Mouse (Mus musculus): ENCODE data around the gene Dedd. TPM values are rescaled to one million over a fixed set of nuclear protein-coding genes. Genes with fewer than 3 reads are reported as not detected.
A peak's percentile ranks its signal among the peaks of the same experiment; 100 is the strongest.
"Not testable (repeated sequence)": the region's sequence is repeated elsewhere in the genome, so short reads cannot be mapped to it uniquely, and the experiment has no call there.

Gene Dedd
- polyA plus RNA-seq, 1 experiment from 2014 or later = 44.5 TPM

GRCm38 (mm10) chr1:171322012-171322411 is 6.9 kb upstream of the Dedd start:
- WGBS = 85% methylated on average over 1 of the region's 1 CpGs
- Histone ChIP-seq H3K9ac (no peak overlapping the region), H3K4me1 (replicated peaks) (peaks cover 3% of the 10 kb centered on the region; the same call in 1 of the 2 replicates), H3K27me3 (replicated peaks) (no peaks in the 10 kb centered on the region), H3K4me3 (replicated peaks) (no peak overlapping the region), H3K27ac (no peak overlapping the region), H3K9me3 (no peaks in the 10 kb centered on the region), H3K4me2 (replicated peaks) (no peak overlapping the region), H3K36me3 (no peaks in the 10 kb centered on the region)
- peak; percentile 60 for ATAC-seq

GRCm38 (mm10) chr1:171325571-171325970 is 3.4 kb upstream of the Dedd start:
- Histone ChIP-seq H3K4me3 (replicated peaks) (no peak overlapping the region), H3K9me3 (no peaks in the 10 kb centered on the region), H3K36me3 (no peaks in the 10 kb centered on the region), H3K27ac (no peak overlapping the region), H3K4me1 (replicated peaks) (peaks cover 11% of the 10 kb centered on the region; the same call in 1 of the 2 replicates), H3K4me2 (replicated peaks) (no peak overlapping the region), H3K27me3 (replicated peaks) (no peaks in the 10 kb centered on the region), H3K9ac (no peak overlapping the region)
- WGBS = 76% methylated on average over 2 of the region's 2 CpGs
- no peak for ATAC-seq

DNA sequence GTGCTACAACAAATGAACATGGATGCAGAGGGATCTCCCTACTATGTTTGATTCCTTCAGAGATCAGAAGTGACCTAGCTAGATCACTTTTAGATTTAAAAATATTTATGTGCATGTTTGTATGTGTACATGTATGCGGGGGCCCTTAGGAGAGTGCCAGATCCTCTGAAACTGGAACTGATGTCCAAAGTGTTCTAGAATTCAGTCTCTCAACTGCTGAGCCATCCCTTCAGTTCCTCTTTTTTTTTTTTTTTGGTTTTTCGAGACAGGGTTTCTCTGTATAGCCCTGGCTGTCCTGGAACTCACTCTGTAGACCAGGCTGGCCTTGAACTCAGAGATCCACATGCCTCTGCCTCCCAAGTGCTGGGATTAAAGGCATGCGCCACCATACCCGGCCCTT is 2.4 kb upstream of the Dedd start:
- H3K27ac ChIP-seq; H3K4me3 ChIP-seq (replicated peaks); H3K9me3 ChIP-seq; H3K36me3 ChIP-seq; H3K9ac ChIP-seq; ATAC-seq; H3K27me3 ChIP-seq (replicated peaks); H3K4me2 ChIP-seq (replicated peaks): not testable (repeated sequence)
- WGBS = 80% methylated on average over 4 of the region's 4 CpGs
- H3K4me1 ChIP-seq (replicated peaks) = peaks cover 14% of the 10 kb centered on the region; the same call in 1 of the 2 replicates

- 24% methylated on average over 9 of the region's 9 CpGs for WGBS
- Histone ChIP-seq H3K27ac (peak overlapping the region; percentile 99), H3K36me3 (no peaks in the 10 kb centered on the region), H3K27me3 (replicated peaks) (no peaks in the 10 kb centered on the region), H3K9ac (peak overlapping the region; percentile 95), H3K4me3 (replicated peaks) (peak overlapping the region; percentile 93), H3K4me2 (replicated peaks) (peak overlapping the region; percentile 77), H3K4me1 (replicated peaks) (peaks cover 16% of the 10 kb centered on the region; the same call in 1 of the 2 replicates), H3K9me3 (no peaks in the 10 kb centered on the region)
- no peak for ATAC-seq
These were observed 701 bp upstream of the Dedd start for GRCm38 (mm10) chr1:171328244-171328643.

DNA sequence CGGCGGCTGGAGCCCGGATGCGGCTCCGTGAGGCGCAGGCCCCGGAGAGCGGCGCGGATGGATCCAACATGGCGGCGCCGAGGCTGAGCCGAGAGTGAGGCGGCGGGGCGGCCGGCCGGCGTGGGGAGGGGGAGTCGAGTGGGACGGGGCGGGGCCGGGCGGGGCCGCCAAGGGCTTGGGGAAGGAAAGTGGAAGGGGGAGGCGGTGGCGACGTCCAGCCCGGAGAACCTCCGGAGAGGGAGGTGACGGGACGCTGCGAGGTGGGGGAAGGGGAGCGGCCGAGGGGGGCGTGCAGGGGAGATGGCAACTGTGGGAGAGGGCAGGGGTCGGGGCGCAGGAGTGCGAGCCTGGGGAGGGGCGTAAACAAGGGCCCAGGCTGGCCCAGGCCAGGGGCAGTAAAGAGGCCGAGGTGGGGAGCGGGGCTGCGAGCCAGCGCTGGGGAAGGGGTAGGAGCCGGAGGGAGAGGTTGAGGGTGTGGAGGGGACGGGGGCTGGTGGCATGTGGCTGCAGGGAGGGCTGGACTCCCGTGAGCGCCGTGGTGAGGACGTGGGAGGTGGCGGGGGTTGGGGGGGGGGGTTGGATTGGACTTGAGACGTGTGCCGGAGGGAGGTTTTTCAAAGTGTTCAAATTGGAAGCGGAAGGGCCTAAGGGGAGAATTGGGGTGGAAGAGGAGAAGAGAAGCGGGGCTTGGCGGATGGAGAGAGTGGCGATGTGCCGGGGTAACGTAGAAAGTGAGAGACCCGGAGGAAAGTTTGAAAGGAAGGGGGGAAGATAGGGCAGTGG is 679 bp downstream of the Dedd start:
- Histone ChIP-seq H3K27ac (peak overlapping the region; percentile 99), H3K27me3 (replicated peaks) (no peaks in the 10 kb centered on the region), H3K4me1 (replicated peaks) (peaks cover 16% of the 10 kb centered on the region; the same call in 1 of the 2 replicates), H3K4me2 (replicated peaks) (peak overlapping the region; percentile 76), H3K9me3 (no peaks in the 10 kb centered on the region), H3K36me3 (no peaks in the 10 kb centered on the region), H3K4me3 (replicated peaks) (peak overlapping the region; percentile 93), H3K9ac (peak overlapping the region; percentile 95)
- WGBS = under 1% methylated on average over 58 of the region's 61 CpGs
- peak; percentile 89 for ATAC-seq

DNA sequence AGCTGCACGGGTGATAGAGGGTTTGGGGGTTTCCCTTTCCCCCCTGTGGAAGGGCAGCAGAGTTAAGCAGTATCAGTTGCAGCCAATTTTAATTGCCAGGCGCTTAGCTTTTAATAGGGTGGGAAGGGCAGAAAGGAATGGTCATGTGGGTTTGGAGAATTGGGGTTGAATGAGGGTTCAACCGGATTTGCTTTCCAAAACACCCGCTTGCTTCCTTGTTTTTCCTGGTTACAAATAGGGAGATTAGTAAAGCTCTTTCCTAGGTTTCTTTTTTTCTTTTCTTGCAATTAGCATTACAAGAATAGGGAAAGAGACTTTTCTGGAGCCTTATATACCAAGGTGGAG is 1.2 kb downstream of the Dedd start:
- ATAC-seq = no peak
- Histone ChIP-seq H3K9me3 (no peaks in the 10 kb centered on the region), H3K27ac (peak overlapping the region; percentile 99), H3K4me3 (replicated peaks) (peak overlapping the region; percentile 93), H3K9ac (peak overlapping the region; percentile 95), H3K4me1 (replicated peaks) (peaks cover 16% of the 10 kb centered on the region; the same call in 1 of the 2 replicates), H3K36me3 (no peaks in the 10 kb centered on the region), H3K27me3 (replicated peaks) (no peaks in the 10 kb centered on the region), H3K4me2 (replicated peaks) (peak overlapping the region; percentile 76)
- 0% methylated on average over 4 of the region's 4 CpGs for WGBS

DNA sequence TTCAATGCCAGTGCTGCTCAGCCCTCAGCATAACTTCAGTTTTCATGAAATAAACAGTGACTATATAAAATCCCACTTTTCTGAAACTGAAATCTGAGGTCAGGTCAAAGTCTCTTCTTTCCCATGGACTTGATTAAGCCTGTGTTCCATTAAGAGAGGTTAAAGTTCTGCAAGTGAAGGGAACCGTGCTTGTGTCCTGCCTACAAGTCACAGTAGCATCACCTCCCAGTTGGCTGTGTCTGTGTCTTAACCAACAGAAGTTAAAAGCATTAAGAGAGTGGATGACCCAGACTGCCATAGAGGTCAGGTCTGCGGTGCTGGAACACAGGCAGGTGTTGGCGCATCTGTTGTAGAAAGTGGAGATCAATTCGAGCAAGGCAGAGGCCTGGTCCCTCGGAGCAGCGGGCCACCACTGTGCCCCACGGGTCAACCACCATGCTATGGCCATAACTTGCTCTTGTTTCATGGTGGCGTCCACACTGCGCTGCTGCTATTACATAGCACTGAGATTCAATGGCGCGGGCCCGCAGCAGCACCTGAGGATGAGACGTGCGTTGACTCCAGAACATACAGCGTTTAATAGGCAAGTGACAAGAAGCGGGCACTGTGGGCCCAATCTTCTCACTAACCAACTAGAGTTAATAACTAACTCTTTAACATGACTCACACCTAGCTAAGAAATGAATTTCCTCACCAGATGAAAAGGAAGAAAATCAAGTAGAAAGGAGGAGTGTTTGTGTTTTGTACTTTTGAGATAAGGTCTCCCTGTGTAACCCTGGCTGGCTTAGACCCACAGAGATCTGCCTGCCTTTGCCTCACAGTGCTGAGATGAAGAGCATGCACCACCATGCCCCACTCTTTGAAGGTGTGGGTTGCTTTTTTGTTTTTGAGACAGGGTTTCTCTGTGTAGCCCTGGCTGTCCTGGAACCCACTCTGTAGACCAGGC is 13.6 kb downstream of the Dedd start:
- Histone ChIP-seq H3K9ac (no peak overlapping the region), H3K27ac (no peak overlapping the region), H3K27me3 (replicated peaks) (no peaks in the 10 kb centered on the region), H3K9me3 (no peaks in the 10 kb centered on the region), H3K4me1 (replicated peaks) (peaks cover 9% of the 10 kb centered on the region; the same call in 1 of the 2 replicates), H3K4me2 (replicated peaks) (no peak overlapping the region), H3K4me3 (replicated peaks) (no peak overlapping the region), H3K36me3 (peaks cover 29% of the 10 kb centered on the region)
- WGBS = 86% methylated on average over 16 of the region's 16 CpGs
- no peak for ATAC-seq

- H3K4me2 ChIP-seq (replicated peaks) = peak overlapping the region; percentile 79
- no peaks in the 10 kb centered on the region for H3K9me3 ChIP-seq
- 0 out of 2 replicates have a peak, but pooled peaks have one; percentile 18 for ATAC-seq
- H3K27ac ChIP-seq = no peak overlapping the region
- peak overlapping the region; percentile 75; the same call in 1 of the 2 replicates for H3K4me3 ChIP-seq (replicated peaks)
- no peaks in the 10 kb centered on the region for H3K27me3 ChIP-seq (replicated peaks)
- H3K36me3 ChIP-seq = peaks cover 18% of the 10 kb centered on the region
- 73% methylated on average over 9 of the region's 9 CpGs for WGBS
- no peak overlapping the region for H3K9ac ChIP-seq
- peaks cover 9% of the 10 kb centered on the region; the same call in 1 of the 2 replicates for H3K4me1 ChIP-seq (replicated peaks)
These were observed 15.2 kb downstream of the Dedd start for GRCm38 (mm10) chr1:171343922-171344677.

GRCm38 (mm10) chr1:171344715-171345114 is 15.8 kb downstream of the Dedd start:
- 70% methylated on average over 9 of the region's 9 CpGs for WGBS
- ATAC-seq = no peak
- no peaks in the 10 kb centered on the region for H3K27me3 ChIP-seq (replicated peaks)
- peak overlapping the region; percentile 75 for H3K4me3 ChIP-seq (replicated peaks)
- H3K4me1 ChIP-seq (replicated peaks) = peaks cover 9% of the 10 kb centered on the region; the same call in 1 of the 2 replicates
- no peaks in the 10 kb centered on the region for H3K9me3 ChIP-seq
- H3K4me2 ChIP-seq (replicated peaks) = peak overlapping the region; percentile 79
- H3K36me3 ChIP-seq = peaks cover 16% of the 10 kb centered on the region
- no peak overlapping the region for H3K27ac ChIP-seq
- H3K9ac ChIP-seq = peak overlapping the region; percentile 79

DNA sequence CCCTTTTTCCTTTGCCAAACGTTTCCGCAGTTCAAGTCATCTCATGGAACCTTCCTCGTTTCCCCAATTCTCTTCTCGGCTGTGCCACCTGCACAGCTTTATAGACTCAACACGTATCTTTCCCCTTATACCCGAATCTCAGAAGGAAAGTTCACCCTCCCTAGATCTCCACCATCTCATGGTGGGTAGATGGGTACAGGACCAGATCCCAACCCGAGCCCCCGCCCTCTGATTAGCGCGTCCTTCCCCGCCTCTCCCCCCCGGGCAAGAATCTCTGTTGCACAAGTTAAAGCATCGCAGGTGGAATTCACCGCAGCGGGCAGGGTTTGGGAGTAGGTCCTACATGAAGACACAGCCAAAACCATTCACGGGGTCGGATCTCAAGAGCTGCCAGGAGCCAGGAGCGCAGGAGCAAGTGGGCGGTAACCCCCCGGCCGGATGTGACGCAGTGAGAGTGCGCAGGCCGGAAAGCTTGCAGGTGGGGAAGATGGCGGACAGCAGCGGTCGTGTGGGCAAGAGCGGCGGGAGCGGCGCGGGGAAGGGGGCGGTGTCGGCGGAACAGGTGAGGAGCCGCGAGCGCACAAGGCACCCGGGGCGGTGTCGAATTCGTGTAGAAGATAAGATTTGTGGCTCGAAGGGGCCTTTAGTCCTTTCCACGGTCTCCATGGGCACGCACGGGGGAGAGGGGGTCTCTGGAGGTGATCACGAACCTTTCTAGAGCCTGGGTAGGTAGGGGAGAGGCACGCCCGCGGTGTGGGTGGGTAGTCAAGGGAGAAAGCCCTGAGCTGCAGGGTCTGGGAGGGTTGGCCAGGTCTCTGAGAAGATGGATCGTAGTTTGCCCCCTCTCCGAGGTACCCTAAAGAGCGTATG is 16.5 kb downstream of the Dedd start, which contains the start of the genes Nit1 and Pfdn2:
Nit1 (minus strand) TSS at position 422 of the 870 bp plus-strand sequence.
Pfdn2 (plus strand) TSS at position 446 of the 870 bp plus-strand sequence.
- H3K27me3 ChIP-seq (replicated peaks) = no peaks in the 10 kb centered on the region
- peak; percentile 92 for ATAC-seq
- peak within 1 kb of the TSS; percentile 75 for H3K4me3 ChIP-seq (replicated peaks)
- WGBS = under 1% methylated on average over 53 of the region's 53 CpGs
- H3K9ac ChIP-seq = peak within 1 kb of the TSS; percentile 79
- H3K4me1 ChIP-seq (replicated peaks) = peaks cover 9% of the 10 kb centered on the region; the same call in 1 of the 2 replicates
- peak within 1 kb of the TSS; percentile 55 for H3K27ac ChIP-seq
- H3K9me3 ChIP-seq = no peaks in the 10 kb centered on the region
- peak within 1 kb of the TSS; percentile 79 for H3K4me2 ChIP-seq (replicated peaks)
- H3K36me3 ChIP-seq = peaks cover 14% of the 10 kb centered on the region

GRCm38 (mm10) chr1:171346095-171346450 is 17.1 kb downstream of the Dedd start:
- under 1% methylated on average over 14 of the region's 14 CpGs for WGBS
- H3K27ac ChIP-seq = no peak overlapping the region; the same call in 1 of the 2 replicates
- ATAC-seq = peak; percentile 4; the same call in 1 of the 2 replicates

More at GRCm38 (mm10) chr1:171346095-171346450, 17.1 kb downstream of the Dedd start:
- Histone ChIP-seq H3K4me3 (replicated peaks) (peak overlapping the region; percentile 75), H3K4me2 (replicated peaks) (peak overlapping the region; percentile 79), H3K9me3 (no peaks in the 10 kb centered on the region), H3K4me1 (replicated peaks) (peaks cover 9% of the 10 kb centered on the region; the same call in 1 of the 2 replicates), H3K36me3 (peaks cover 14% of the 10 kb centered on the region), H3K9ac (peak overlapping the region; percentile 79), H3K27me3 (replicated peaks) (no peaks in the 10 kb centered on the region)
